Mouse (Mus musculus) olfactory bulb, adult 2 months (tissue): ENCODE data around the gene Nepn.

Experiments used
- CTCF ChIP-seq: fragments of 200-500 bp; IDR thresholded peaks from 2 replicates; pipeline ENCODE4 v1.5.1; 2012; ENCODE audit warnings: low read depth, mild to moderate bottlenecking, low read length, moderate library complexity; ENCODE audit not compliant: insufficient read depth
- POLR2A ChIP-seq: fragments of 200-500 bp; IDR thresholded peaks from 2 replicates; pipeline ENCODE4 v1.6.1; 2012; ENCODE audit warnings: mild to moderate bottlenecking, low read depth, low read length, moderate library complexity; ENCODE audit not compliant: insufficient read depth

DNA sequence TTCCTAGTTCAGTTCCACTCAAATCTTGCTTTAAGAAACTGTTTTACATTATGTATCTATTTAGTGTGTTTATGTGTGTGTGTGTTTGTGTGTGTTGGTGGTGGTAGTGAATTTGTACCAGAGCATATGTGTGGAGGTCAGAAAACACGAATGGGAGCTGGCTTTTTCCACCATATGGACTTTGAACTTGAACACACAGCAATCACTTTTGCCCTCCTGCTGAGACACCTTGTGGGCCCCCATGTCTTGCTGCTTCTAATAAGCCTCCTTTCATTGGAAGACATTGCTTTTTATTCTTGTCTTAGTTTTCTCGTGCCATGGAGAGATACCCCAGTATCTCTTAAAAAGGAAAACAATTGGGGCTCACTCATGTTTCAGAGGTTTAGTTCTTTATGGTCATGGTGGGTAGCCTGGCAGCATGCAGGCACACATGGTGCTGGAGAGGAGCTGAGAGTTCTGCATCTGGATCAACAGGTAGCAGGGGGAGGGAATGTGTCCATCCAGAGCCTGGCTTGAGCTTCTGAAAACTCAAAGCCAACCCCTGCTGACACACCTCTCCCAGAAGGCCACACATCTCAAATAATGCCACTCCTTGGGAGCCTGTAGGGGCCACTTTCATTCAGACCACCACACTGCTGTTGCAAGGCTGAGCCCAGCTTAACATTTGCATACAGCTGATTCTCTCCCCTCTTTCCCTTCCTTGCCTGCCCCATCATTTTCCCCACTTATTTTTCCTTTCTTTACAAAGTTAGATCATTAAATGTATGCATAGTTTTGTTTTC lies 39.1 kb downstream of the Nepn start:
- TF ChIP-seq CTCF (no peak), POLR2A (no peak)
